Mouse (Mus musculus) limb, embryonic 14.5 days (tissue): ENCODE measurements at regions not wholly inside any gene's neighbourhood (a gene's known extent, or its start where the extent isn't known, plus 50 kb on each side); places are given as distances from the start of the nearest gene placed in this dataset.

ENCODE experiments used
- ATAC-seq: fragments of 200-750 bp; cut with Nextera tagmentation; 2 replicates; pipeline ENCODE4 v1.8.0; 2017; ENCODE audit warnings: low read depth, moderate number of reproducible peaks, moderate TSS enrichment; ENCODE audit not compliant: low FRiP score
- DNase-seq: peaks from one replicate; pipeline ENCODE4 v3.0.0-alpha.2; 2015; ENCODE audit warnings: low spot score
- H3K27ac ChIP-seq: fragments of 300-500 bp; sonication (generic); replicated peaks from 2 replicates; pipeline ENCODE4 v1.5.1; 2014; ENCODE audit warnings: low read depth, mild to moderate bottlenecking, low read length, moderate library complexity, mixed read lengths
- H3K27me3 ChIP-seq: fragments of 300-500 bp; sonication (generic); 2 replicates; pipeline ENCODE4 v1.6.1; 2014; ENCODE audit warnings: low read length, mixed read lengths; ENCODE audit not compliant: control insufficient read depth, insufficient read depth
- H3K36me3 ChIP-seq: fragments of 300-500 bp; sonication (generic); 2 replicates; pipeline ENCODE4 v1.6.1; 2014; ENCODE audit warnings: mild to moderate bottlenecking, low read length, moderate library complexity, mixed read lengths; ENCODE audit not compliant: control insufficient read depth, insufficient read depth
- H3K4me1 ChIP-seq: fragments of 300-500 bp; sonication (generic); 2 replicates; pipeline ENCODE4 v1.6.1; 2014; ENCODE audit warnings: antibody characterized with exemption, low read length, mixed read lengths; ENCODE audit not compliant: control insufficient read depth, insufficient read depth
- H3K4me2 ChIP-seq: fragments of 300-500 bp; sonication (generic); replicated peaks from 2 replicates; pipeline ENCODE4 v1.6.1; 2014; ENCODE audit warnings: low read depth, mild to moderate bottlenecking, low read length, moderate library complexity; ENCODE audit not compliant: severe bottlenecking
- H3K4me3 ChIP-seq: fragments of 300-500 bp; sonication (generic); replicated peaks from 2 replicates; pipeline ENCODE4 v1.5.1; 2014; ENCODE audit warnings: low read length
- H3K9ac ChIP-seq: fragments of 300-500 bp; sonication (generic); 2 replicates; pipeline ENCODE4 v1.6.1; 2014; ENCODE audit warnings: mild to moderate bottlenecking, low read depth, low read length, moderate library complexity; ENCODE audit not compliant: severe bottlenecking
- H3K9me3 ChIP-seq: fragments of 300-500 bp; sonication (generic); 2 replicates; pipeline ENCODE4 v1.6.1; 2016; ENCODE audit warnings: low read length; ENCODE audit not compliant: control insufficient read depth
- POLR2A ChIP-seq: fragments of 200-500 bp; IDR thresholded peaks from 2 replicates; pipeline ENCODE4 v1.8.0; 2012; ENCODE audit warnings: inconsistent platforms, mild to moderate bottlenecking, moderate library complexity, borderline replicate concordance; ENCODE audit not compliant: insufficient read depth, insufficient read length; ENCODE audit errors: extremely low read depth
- WGBS: fragments of 180-500 bp; shearing (Covaris S2); extraction: QIAGEN DNeasy Blood & Tissue Kit; methylation state at CpG from one replicate; pipeline ENCODE4 v1.1.7; 2014; 5-methylcytosine and 5-hydroxymethylcytosine counted together

DNA sequence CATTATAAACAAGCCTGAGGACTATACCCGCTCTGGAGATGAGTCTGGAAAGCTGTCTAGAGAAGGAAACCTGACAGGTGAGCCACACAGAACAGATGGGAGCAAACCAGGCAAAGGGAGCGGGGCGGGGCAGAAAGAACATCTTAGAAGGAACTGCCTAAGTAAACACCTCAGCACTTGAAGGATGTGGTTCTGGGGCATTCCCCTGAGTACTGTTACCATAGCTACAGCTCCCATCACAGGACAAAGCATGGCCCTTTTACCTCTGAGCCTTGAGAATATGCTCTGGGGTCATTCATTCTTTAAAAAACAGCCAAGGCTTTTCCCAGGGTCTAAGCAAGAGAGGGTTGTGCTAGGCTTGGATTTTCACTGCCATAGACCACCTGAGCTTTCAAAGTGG lies 127.6 kb downstream of the Rpap3 start:
- Histone ChIP-seq H3K4me1 (no peaks in the 10 kb centered on the region), H3K27ac (no peak overlapping the region), H3K36me3 (no peaks in the 10 kb centered on the region), H3K4me2 (no peak overlapping the region), H3K27me3 (no peaks in the 10 kb centered on the region), H3K9ac (no peak overlapping the region), H3K4me3 (no peak overlapping the region), H3K9me3 (no peaks in the 10 kb centered on the region)
- DNase-seq (no peak), ATAC-seq (no peak)
- 89% methylated on average over 3 of the region's 3 CpGs for WGBS
- TF ChIP-seq POLR2A = no peak

- Histone ChIP-seq H3K4me3 (no peak overlapping the region), H3K27me3 (no peaks in the 10 kb centered on the region), H3K4me1 (no peaks in the 10 kb centered on the region), H3K4me2 (no peak overlapping the region), H3K9ac (no peak overlapping the region), H3K9me3 (no peaks in the 10 kb centered on the region), H3K27ac (no peak overlapping the region), H3K36me3 (no peaks in the 10 kb centered on the region)
- DNase-seq = no peak
- TF ChIP-seq POLR2A = no peak
- ATAC-seq = no peak
- WGBS = 64% methylated on average over 8 of the region's 8 CpGs
These were observed 128.4 kb downstream of the Rpap3 start for GRCm38 (mm10) chr15:97577196-97577595.

- no peak overlapping the region for H3K4me3 ChIP-seq
- DNase-seq = no peak
- no peak overlapping the region for H3K27ac ChIP-seq
- no peak overlapping the region for H3K4me2 ChIP-seq
- H3K9me3 ChIP-seq = no peaks in the 10 kb centered on the region
- H3K4me1 ChIP-seq = no peaks in the 10 kb centered on the region
- no peaks in the 10 kb centered on the region for H3K27me3 ChIP-seq
- no peaks in the 10 kb centered on the region for H3K36me3 ChIP-seq
- WGBS = 87% methylated on average over 8 of the region's 8 CpGs
- no peak for ATAC-seq
- H3K9ac ChIP-seq = no peak overlapping the region
- TF ChIP-seq POLR2A = no peak
These were observed 133.0 kb downstream of the Rpap3 start for GRCm38 (mm10) chr15:97572639-97573038.

DNA sequence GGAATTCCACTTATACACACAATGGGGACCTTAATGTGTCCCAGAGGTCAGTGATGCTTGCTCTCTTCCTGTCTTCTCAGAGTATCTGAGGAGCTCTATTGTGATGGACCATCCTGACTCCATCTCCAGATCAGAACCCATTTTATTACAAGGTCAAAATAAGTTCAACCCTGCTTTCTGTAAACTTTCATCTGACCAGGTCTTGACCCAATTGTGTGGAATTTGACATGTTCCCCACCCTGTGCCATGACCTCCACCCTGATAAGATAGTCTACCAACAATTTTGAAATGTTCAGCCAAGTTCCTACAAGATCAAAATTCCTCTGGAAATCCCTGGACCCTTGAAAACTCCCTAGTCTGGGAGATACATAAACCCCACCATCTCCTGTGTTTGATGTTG lies 133.7 kb downstream of the Rpap3 start:
- H3K4me2 ChIP-seq = no peak overlapping the region
- H3K9me3 ChIP-seq = no peaks in the 10 kb centered on the region
- ATAC-seq = no peak
- no peak overlapping the region for H3K4me3 ChIP-seq
- no peaks in the 10 kb centered on the region for H3K27me3 ChIP-seq
- no peaks in the 10 kb centered on the region for H3K36me3 ChIP-seq
- no peaks in the 10 kb centered on the region for H3K4me1 ChIP-seq
- TF ChIP-seq POLR2A = no peak
- no peak overlapping the region for H3K27ac ChIP-seq
- H3K9ac ChIP-seq = no peak overlapping the region
- DNase-seq = no peak

DNA sequence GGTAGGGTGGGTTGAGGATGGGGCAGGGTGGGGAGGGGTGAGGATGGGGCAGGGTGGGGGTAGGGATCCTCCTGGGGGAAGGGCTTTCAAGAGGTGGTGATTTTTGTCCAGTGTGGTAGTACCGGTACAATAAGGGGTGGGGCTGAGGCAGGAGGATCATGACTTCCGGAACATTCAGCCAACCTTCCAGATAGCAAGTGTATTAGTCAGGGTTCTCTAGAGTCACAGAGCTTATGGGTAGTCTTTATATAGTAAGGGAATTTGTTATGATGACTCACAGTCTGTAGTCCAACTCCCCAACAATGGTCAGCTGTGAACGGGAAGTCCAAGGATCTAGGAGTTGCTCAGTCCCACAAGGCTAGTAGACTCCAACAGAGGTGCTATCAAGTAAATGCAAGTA lies 145.5 kb downstream of the Rpap3 start:
- no peak overlapping the region for H3K27ac ChIP-seq

GRCm38 (mm10) chr15:97558725-97559124 lies 146.9 kb downstream of the Rpap3 start:
- Histone ChIP-seq H3K36me3 (no peaks in the 10 kb centered on the region), H3K27ac (no peak overlapping the region), H3K9ac (no peak overlapping the region), H3K4me3 (no peak overlapping the region), H3K4me1 (no peaks in the 10 kb centered on the region), H3K4me2 (no peak overlapping the region), H3K9me3 (peaks cover 5% of the 10 kb centered on the region; the same call in 1 of the 2 replicates), H3K27me3 (no peaks in the 10 kb centered on the region)
- DNase-seq (no peak), ATAC-seq (no peak)
- no peak for TF ChIP-seq POLR2A
- 92% methylated on average over 7 of the region's 7 CpGs for WGBS

More for the DNA sequence above, 145.5 kb downstream of the Rpap3 start:
- DNase-seq (no peak), ATAC-seq (no peak)
- Histone ChIP-seq H3K9ac (no peak overlapping the region), H3K36me3 (no peaks in the 10 kb centered on the region), H3K4me1 (no peaks in the 10 kb centered on the region), H3K4me2 (no peak overlapping the region), H3K4me3 (no peak overlapping the region), H3K27me3 (no peaks in the 10 kb centered on the region), H3K9me3 (peaks cover 5% of the 10 kb centered on the region; the same call in 1 of the 2 replicates)
- 100% methylated on average over 3 of the region's 3 CpGs for WGBS
- TF ChIP-seq POLR2A = no peak
